Mouse (Mus musculus) ES-E14 (cell line): ENCODE data around the gene Mrpl17. TPM values are rescaled to one million over a fixed set of nuclear protein-coding genes. Genes with fewer than 3 reads are reported as not detected.
"Not testable (repeated sequence)": the region's sequence is repeated elsewhere in the genome, so short reads cannot be mapped to it uniquely, and the experiment has no call there.

Experiments
- DNase-seq: peaks from one replicate; pipeline ENCODE4 v3.0.0-alpha.2; 2013; ENCODE audit warnings: low read depth, low spot score
- H3K27ac ChIP-seq: 2 replicates; pipeline ENCODE4 v1.5.1; 2012; ENCODE audit warnings: low read depth, mild to moderate bottlenecking, low read length, moderate library complexity, mixed read lengths; ENCODE audit not compliant: poor library complexity, insufficient read depth, severe bottlenecking
- H3K36me3 ChIP-seq: 2 replicates; pipeline ENCODE4 v1.6.1; 2012; ENCODE audit warnings: mild to moderate bottlenecking, low read length, moderate library complexity, mixed read lengths; ENCODE audit not compliant: control insufficient read depth, poor library complexity, insufficient read depth, severe bottlenecking
- H3K4me1 ChIP-seq, 2 experiments: fragments of 150-350 bp in 1 of 2; sonication (generic) in 1 of 2; 2 replicates each; pipeline ENCODE4 v1.6.1; 2012; ENCODE audit warnings: low read length in 2 of 2, mild to moderate bottlenecking in 1 of 2, mixed read lengths in 1 of 2; ENCODE audit not compliant: control insufficient read depth in 2 of 2, insufficient read depth in 2 of 2, poor library complexity in 1 of 2
- H3K4me3 ChIP-seq, 2 experiments: fragments of 150-350 bp in 1 of 2; sonication (generic) in 1 of 2; 2 replicates each; pipeline ENCODE4 v1.5.1; 2012; ENCODE audit warnings: low read length in 2 of 2, low read depth in 1 of 2, mild to moderate bottlenecking in 1 of 2, mixed read lengths in 1 of 2; ENCODE audit not compliant: insufficient read depth in 1 of 2, poor library complexity in 1 of 2, severe bottlenecking in 1 of 2
- H3K9ac ChIP-seq: 2 replicates; pipeline ENCODE4 v1.6.1; 2012; ENCODE audit warnings: low read depth, mild to moderate bottlenecking, low read length, mixed read lengths; ENCODE audit not compliant: poor library complexity, insufficient read depth, severe bottlenecking
- H3K9me3 ChIP-seq: fragments of 150-350 bp; sonication (generic); 2 replicates; pipeline ENCODE4 v1.6.1; 2012; ENCODE audit warnings: low read depth, mild to moderate bottlenecking, low read length; ENCODE audit not compliant: control insufficient read depth, insufficient read depth
- CHD2 ChIP-seq: IDR thresholded peaks from 2 replicates; pipeline ENCODE4 v1.6.1; 2014; ENCODE audit warnings: mild to moderate bottlenecking, low read depth, low read length, inconsistent platforms
- HCFC1 ChIP-seq: IDR thresholded peaks from 2 replicates; pipeline ENCODE4 v1.6.1; 2012; ENCODE audit warnings: low read length, inconsistent platforms, borderline replicate concordance; ENCODE audit not compliant: insufficient read depth
- MAFK ChIP-seq: IDR thresholded peaks from 2 replicates; pipeline ENCODE4 v1.6.1; 2014; ENCODE audit warnings: mild to moderate bottlenecking, low read depth, low read length, inconsistent platforms; ENCODE audit not compliant: insufficient read depth
- ZC3H11A ChIP-seq: IDR thresholded peaks from 2 replicates; pipeline ENCODE4 v1.6.1; 2012; ENCODE audit warnings: low read depth, mild to moderate bottlenecking, inconsistent platforms, low read length, borderline replicate concordance
- ZNF384 ChIP-seq: IDR thresholded peaks from 2 replicates; pipeline ENCODE4 v1.6.1; 2012; ENCODE audit warnings: low read depth, low read length, inconsistent platforms
- in situ Hi-C, 2 experiments: fragments of 600-800 bp; cut with MboI; formaldehyde crosslinking; loops; one replicate each; pipeline ENCODE4 v1.15.1; 2025; ENCODE audit warnings: low sequenced_read_pairs in 2 of 2, inconsistent platforms in 1 of 2; ENCODE audit not compliant: unreplicated experiment in 2 of 2
- total RNA-seq: library from RNA; depleted of rRNA; stranded (reverse); fragments of 300-350 nt; gene quantifications from 2 replicates; pipeline ENCODE4 v1.2.3, GENCODE M21; 2012; rRNA removed

The Mrpl17 gene
- 325 and 371 TPM in 2 replicates for total RNA-seq

- TF ChIP-seq HCFC1, result peak; percentile 85
- peak; percentile 19; the same call in 1 of the 2 replicates for TF ChIP-seq ZC3H11A
- TF ChIP-seq ZNF384, result no peak
- TF ChIP-seq MAFK, result peak; percentile 50; the same call in 1 of the 2 replicates
- TF ChIP-seq CHD2, result no peak
- in situ Hi-C loops, result loop anchor here in 1 of 2 experiments (25.0 kb wide), 1 partner anchor 1599 kb away; the partner anchor contains the start of gene Trim6
- peaks cover 3 to 5% of the 10 kb centered on the region in 2 experiments; a peak in 3 of 4 replicates for H3K4me1 ChIP-seq
- H3K36me3 ChIP-seq, result peaks cover 11% of the 10 kb centered on the region
- no peaks in the 10 kb centered on the region for H3K9me3 ChIP-seq
- peak; percentile 95 for DNase-seq
- H3K4me3 ChIP-seq, result peak within 1 kb of the TSS; percentile 91 to 95
- peak within 1 kb of the TSS; percentile 37; the same call in 1 of the 2 replicates for H3K27ac ChIP-seq
- peak within 1 kb of the TSS; percentile 98 for H3K9ac ChIP-seq
Measured at GRCm38 (mm10) chr7:105810877-105811489, at the start of gene Mrpl17. Gene Mrpl17 (minus strand): TSS chr7:105811099.

- H3K9ac ChIP-seq, H3K4me1 ChIP-seq, H3K9me3 ChIP-seq, DNase-seq, H3K27ac ChIP-seq, in situ Hi-C loops, H3K36me3 ChIP-seq, H3K4me3 ChIP-seq: not testable (repeated sequence)
Measured at GRCm38 (mm10) chr7:105855718-105856560, 45.0 kb upstream of the Mrpl17 start.

GRCm38 (mm10) chr7:105824281-105824680, 13.4 kb upstream of the Mrpl17 start:
- Histone ChIP-seq H3K9ac (no peak overlapping the region), H3K36me3 (no peaks in the 10 kb centered on the region), H3K9me3 (no peaks in the 10 kb centered on the region), H3K4me1 (no peaks in the 10 kb centered on the region), H3K27ac (no peak overlapping the region), H3K4me3 (no peak overlapping the region)
- no peak for TF ChIP-seq ZNF384
- TF ChIP-seq MAFK, result no peak
- no peak for TF ChIP-seq HCFC1
- DNase-seq, result no peak
- in situ Hi-C loops, result loop anchor here in 1 of 2 experiments (25.0 kb wide), 1 partner anchor 1612 kb away; the partner anchor contains the start of gene Trim6

- Histone ChIP-seq H3K36me3 (no peaks in the 10 kb centered on the region), H3K4me3 (no peak overlapping the region), H3K9ac (no peak overlapping the region), H3K4me1 (no peaks in the 10 kb centered on the region), H3K27ac (no peak overlapping the region), H3K9me3 (no peaks in the 10 kb centered on the region)
- in situ Hi-C loops, result loop anchor here in 1 of 2 experiments (25.0 kb wide), 1 partner anchor 1606 kb away; the partner anchor contains the start of gene Trim6
- no peak for DNase-seq
- TF ChIP-seq HCFC1 (no peak), ZNF384 (no peak), CHD2 (no peak), ZC3H11A (no peak), MAFK (no peak)
Measured at GRCm38 (mm10) chr7:105818483-105818882, 7.6 kb upstream of the Mrpl17 start.
